Mouse (Mus musculus): Measurements from ENCODE around the gene Tmem37. TPM values are rescaled to one million over a fixed set of nuclear protein-coding genes. Genes with fewer than 3 reads are reported as not detected.

Gene Tmem37
- polyA plus RNA-seq, 1 experiment from 2014 or later: 94.7 TPM

DNA sequence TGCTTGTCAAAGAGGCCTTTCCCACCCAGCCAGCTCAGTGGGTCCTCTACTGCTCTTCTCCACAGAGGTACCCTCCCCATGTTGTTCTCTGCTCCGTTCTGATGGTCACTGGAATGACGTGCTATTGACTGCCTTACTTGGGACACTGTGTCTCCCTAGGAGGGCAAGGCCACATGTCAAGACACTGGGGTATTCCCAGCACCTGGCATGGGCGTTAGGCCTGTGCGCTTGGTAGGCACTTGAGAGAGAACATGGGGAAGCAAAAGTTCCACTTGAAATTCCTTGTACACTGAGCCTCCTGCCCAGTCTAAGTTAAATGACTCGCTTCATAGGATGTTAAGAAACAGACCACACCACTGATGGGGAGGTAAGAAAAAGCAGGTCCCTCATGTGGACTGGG lies 4.8 kb downstream of the Tmem37 start:
- ATAC-seq (ENCODE audit: low read depth): no peak
- Histone ChIP-seq H3K27ac (ENCODE audit: low read length) (no peak overlapping the region), H3K4me3 (ENCODE audit: low read depth, low read length) (no peak overlapping the region), H3K4me2 (ENCODE audit: low read depth, low read length) (no peak overlapping the region), H3K9ac (ENCODE audit: low read depth, low read length) (no peak overlapping the region), H3K9me3 (replicated peaks; ENCODE audit: control insufficient read depth, low read length) (no peaks in the 10 kb centered on the region), H3K4me1 (ENCODE audit: control insufficient read depth, low read depth, low read length) (peaks cover 5% of the 10 kb centered on the region; the same call in 1 of the 2 replicates), H3K36me3 (ENCODE audit: control insufficient read depth, insufficient read depth) (no peaks in the 10 kb centered on the region), H3K27me3 (ENCODE audit: control insufficient read depth, insufficient read depth, low read depth, low read length) (peaks cover 4% of the 10 kb centered on the region; the same call in 1 of the 2 replicates)
- WGBS (ENCODE audit: insufficient replicate concordance): 60% methylated on average over 5 of the region's 5 CpGs

DNA sequence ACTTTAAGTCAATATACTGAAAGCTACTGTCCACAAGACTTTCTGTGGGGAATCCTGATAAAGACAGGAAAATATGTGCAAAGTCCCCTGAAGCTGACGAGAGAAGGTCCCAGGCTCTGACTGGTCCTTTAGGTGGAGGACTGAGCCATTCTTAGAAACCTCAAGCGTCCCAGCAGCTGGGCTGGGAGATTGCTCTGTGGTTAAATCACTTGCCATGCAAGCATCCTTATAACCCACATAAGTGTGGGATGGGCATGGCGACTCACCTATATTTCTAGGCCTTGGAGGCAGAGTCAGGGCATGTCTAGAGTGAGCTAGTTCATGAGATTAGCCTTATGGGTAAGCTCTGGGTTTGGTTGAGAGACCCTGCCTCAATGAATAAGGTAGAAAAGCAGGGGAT lies 7.2 kb downstream of the Tmem37 start:
- Histone ChIP-seq H3K36me3 (ENCODE audit: control insufficient read depth, insufficient read depth) (no peaks in the 10 kb centered on the region), H3K9me3 (replicated peaks; ENCODE audit: control insufficient read depth, low read length) (no peaks in the 10 kb centered on the region), H3K9ac (ENCODE audit: low read depth, low read length) (peak overlapping the region; percentile 3; the same call in 1 of the 2 replicates), H3K4me1 (ENCODE audit: control insufficient read depth, low read depth, low read length) (peaks cover 4% of the 10 kb centered on the region), H3K27me3 (ENCODE audit: control insufficient read depth, insufficient read depth, low read depth, low read length) (no peaks in the 10 kb centered on the region), H3K27ac (ENCODE audit: low read length) (peak overlapping the region; percentile 69), H3K4me2 (ENCODE audit: low read depth, low read length) (no peak overlapping the region), H3K4me3 (ENCODE audit: low read depth, low read length) (no peak overlapping the region)
- no peak for ATAC-seq (ENCODE audit: low read depth)
- 36% methylated on average over 3 of the region's 3 CpGs for WGBS (ENCODE audit: insufficient replicate concordance)

DNA sequence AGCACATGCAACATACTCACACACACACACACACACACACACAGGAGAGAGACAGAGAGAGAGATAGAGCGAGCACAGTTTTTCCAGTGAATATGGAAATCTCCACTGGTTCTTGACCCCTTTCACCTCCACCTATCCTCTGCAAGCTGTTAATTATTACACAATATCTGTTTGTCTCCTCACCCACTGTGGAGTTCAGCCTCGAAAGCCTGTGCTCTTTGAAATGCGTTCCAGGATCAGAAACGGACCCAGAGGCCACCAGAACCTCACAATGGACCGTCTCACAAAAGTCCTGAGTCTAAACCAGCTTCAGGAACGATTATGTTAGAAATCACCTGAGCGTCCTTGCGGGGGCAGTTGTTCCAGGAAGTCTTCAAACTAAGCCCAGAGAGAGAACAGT lies 7.7 kb downstream of the Tmem37 start:
- Histone ChIP-seq H3K27ac (ENCODE audit: low read length) (peak overlapping the region; percentile 69), H3K4me1 (ENCODE audit: control insufficient read depth, low read depth, low read length) (peaks cover 4% of the 10 kb centered on the region), H3K36me3 (ENCODE audit: control insufficient read depth, insufficient read depth) (no peaks in the 10 kb centered on the region), H3K9ac (ENCODE audit: low read depth, low read length) (peak overlapping the region; percentile 3; the same call in 1 of the 2 replicates), H3K4me3 (ENCODE audit: low read depth, low read length) (no peak overlapping the region), H3K4me2 (ENCODE audit: low read depth, low read length) (0 out of 2 replicates have a peak overlapping the region, but pooled peaks have one; percentile 3), H3K27me3 (ENCODE audit: control insufficient read depth, insufficient read depth, low read depth, low read length) (no peaks in the 10 kb centered on the region), H3K9me3 (replicated peaks; ENCODE audit: control insufficient read depth, low read length) (no peaks in the 10 kb centered on the region)
- 50% methylated on average over 8 of the region's 8 CpGs for WGBS (ENCODE audit: insufficient replicate concordance)
- ATAC-seq (ENCODE audit: low read depth): peak; percentile 68

DNA sequence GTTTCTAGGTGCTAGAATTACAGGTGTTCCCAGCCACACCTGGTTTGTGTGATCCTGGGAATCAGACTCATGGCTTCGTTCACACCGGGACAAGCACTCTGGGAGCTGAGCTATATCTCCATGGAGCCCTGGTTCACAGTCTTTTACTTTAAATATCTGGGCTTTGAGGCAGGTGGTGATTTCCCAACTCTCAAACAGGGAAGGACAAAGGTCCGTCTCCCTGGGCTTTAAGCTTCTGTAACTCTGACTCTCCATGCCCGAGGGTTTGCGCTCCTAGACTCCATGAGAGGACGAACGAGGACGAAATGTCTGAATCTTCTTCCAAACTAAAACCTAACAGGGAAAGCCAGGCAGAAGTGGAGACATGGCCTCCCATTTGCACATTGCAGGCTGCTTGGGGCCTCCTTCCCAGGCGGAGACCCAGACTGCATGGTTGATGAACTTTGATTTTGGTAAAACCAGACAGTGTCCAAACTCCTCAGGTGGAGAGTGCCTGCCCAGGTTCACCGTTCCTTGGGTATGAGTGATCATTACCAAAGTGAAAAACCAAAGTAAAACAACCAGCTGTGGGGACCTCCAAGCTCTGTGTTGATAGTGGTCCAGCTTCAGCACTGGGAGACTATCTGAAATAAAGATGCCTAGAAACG lies 9.7 kb downstream of the Tmem37 start:
- no peak overlapping the region for H3K4me2 ChIP-seq (ENCODE audit: low read depth, low read length)
- H3K27me3 ChIP-seq (ENCODE audit: control insufficient read depth, insufficient read depth, low read depth, low read length): no peaks in the 10 kb centered on the region
- H3K4me1 ChIP-seq (ENCODE audit: control insufficient read depth, low read depth, low read length): peaks cover 4% of the 10 kb centered on the region
- no peak overlapping the region for H3K4me3 ChIP-seq (ENCODE audit: low read depth, low read length)
- WGBS (ENCODE audit: insufficient replicate concordance): 60% methylated on average over 11 of the region's 11 CpGs
- H3K9me3 ChIP-seq (replicated peaks; ENCODE audit: control insufficient read depth, low read length): no peaks in the 10 kb centered on the region
- H3K27ac ChIP-seq (ENCODE audit: low read length): peak overlapping the region; percentile 70
- peak; percentile 49 for ATAC-seq (ENCODE audit: low read depth)
- no peak overlapping the region for H3K9ac ChIP-seq (ENCODE audit: low read depth, low read length)
- H3K36me3 ChIP-seq (ENCODE audit: control insufficient read depth, insufficient read depth): no peaks in the 10 kb centered on the region

DNA sequence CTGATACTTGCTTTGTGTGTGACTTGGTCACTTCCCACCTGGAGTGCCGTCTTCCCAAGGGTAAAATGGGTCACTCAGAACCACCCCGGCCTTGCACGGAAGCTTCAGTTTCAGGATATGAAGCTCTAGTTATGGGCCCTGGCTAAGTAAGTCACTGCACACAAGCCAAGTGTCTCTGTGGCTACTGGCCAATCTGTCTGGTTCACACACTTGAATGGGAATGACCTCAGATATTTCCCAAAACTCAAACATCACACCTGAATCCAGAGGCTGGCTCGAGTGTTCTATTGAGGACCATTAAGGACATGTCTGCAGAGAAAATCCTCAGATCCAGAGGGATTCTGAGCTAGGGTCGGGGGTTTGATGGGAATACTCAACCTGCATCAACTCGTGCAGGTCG lies 11.6 kb downstream of the Tmem37 start:
- H3K4me3 ChIP-seq (ENCODE audit: low read depth, low read length): no peak overlapping the region
- ATAC-seq (ENCODE audit: low read depth): no peak
- no peaks in the 10 kb centered on the region for H3K9me3 ChIP-seq (replicated peaks; ENCODE audit: control insufficient read depth, low read length)
- no peak overlapping the region for H3K9ac ChIP-seq (ENCODE audit: low read depth, low read length)
- H3K36me3 ChIP-seq (ENCODE audit: control insufficient read depth, insufficient read depth): no peaks in the 10 kb centered on the region
- no peaks in the 10 kb centered on the region for H3K27me3 ChIP-seq (ENCODE audit: control insufficient read depth, insufficient read depth, low read depth, low read length)
- H3K27ac ChIP-seq (ENCODE audit: low read length): no peak overlapping the region
- H3K4me1 ChIP-seq (ENCODE audit: control insufficient read depth, low read depth, low read length): peaks cover 2% of the 10 kb centered on the region
- no peak overlapping the region for H3K4me2 ChIP-seq (ENCODE audit: low read depth, low read length)
- 71% methylated on average over 7 of the region's 7 CpGs for WGBS (ENCODE audit: insufficient replicate concordance)

DNA sequence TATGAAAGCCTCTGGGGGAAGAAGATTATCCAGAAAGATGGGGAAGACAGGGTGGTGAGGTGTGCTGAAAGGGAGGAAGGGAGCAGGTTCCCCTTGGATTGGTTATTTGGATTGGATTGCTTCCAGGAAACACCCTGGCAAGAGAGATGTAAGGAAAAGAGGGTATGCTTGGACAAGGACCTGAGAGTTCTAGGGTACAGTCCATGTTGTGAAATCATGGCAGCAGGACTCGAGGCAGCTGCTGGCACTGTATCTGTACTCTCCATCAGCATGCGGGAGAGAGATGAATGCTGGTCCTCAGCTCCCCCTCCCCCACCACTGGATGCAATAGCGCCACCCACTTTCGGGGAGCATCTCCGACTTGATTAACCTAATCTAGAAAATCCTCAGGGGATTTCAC lies 13.2 kb downstream of the Tmem37 start:
- 50% methylated on average over 5 of the region's 5 CpGs for WGBS (ENCODE audit: insufficient replicate concordance)
- no peaks in the 10 kb centered on the region for H3K36me3 ChIP-seq (ENCODE audit: control insufficient read depth, insufficient read depth)
- no peak overlapping the region for H3K4me3 ChIP-seq (ENCODE audit: low read depth, low read length)
- no peak overlapping the region for H3K27ac ChIP-seq (ENCODE audit: low read length)
- H3K27me3 ChIP-seq (ENCODE audit: control insufficient read depth, insufficient read depth, low read depth, low read length): no peaks in the 10 kb centered on the region
- ATAC-seq (ENCODE audit: low read depth): no peak
- H3K4me2 ChIP-seq (ENCODE audit: low read depth, low read length): no peak overlapping the region
- no peaks in the 10 kb centered on the region for H3K9me3 ChIP-seq (replicated peaks; ENCODE audit: control insufficient read depth, low read length)
- no peak overlapping the region for H3K9ac ChIP-seq (ENCODE audit: low read depth, low read length)
- H3K4me1 ChIP-seq (ENCODE audit: control insufficient read depth, low read depth, low read length): peaks cover under 1% of the 10 kb centered on the region

DNA sequence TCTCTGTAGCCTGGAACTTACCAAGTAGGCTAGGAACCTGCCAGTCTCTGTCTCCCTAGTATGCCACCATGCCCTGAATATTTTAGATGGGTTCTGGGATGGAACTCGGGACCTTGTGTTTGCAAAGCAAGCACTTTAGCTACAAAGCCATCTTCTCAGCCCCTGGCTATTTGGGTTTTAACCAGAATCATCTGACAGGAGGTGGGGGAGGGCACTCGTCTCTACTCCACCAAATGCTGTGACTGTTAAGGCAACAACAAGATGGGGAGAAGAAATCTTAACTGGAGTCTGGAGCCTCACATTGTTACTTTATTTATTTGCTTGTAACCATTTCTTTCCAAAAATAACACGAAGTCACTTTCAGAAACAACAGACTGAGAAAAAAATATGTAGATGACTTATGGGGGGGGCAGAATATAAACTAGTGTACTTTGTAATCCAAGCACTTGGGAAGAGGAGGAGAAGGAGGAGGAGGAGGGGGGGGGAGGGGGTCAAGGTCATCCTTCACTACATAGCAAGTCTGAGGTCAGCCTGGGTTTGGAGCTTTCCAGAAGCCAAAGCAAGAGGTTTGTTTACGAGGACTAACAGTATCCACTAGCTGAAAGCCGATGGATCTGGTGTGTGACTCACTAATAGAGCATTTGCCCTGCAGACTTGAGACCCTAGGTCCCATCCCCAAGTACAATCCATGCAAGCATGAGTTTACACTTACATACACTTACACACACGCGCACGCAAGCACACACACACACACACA lies 16.0 kb downstream of the Tmem37 start:
- no peaks in the 10 kb centered on the region; the same call in 1 of the 2 replicates for H3K4me1 ChIP-seq (ENCODE audit: control insufficient read depth, low read depth, low read length)
- 63% methylated on average over 8 of the region's 8 CpGs for WGBS (ENCODE audit: insufficient replicate concordance)
- H3K9me3 ChIP-seq (replicated peaks; ENCODE audit: control insufficient read depth, low read length): no peaks in the 10 kb centered on the region
- H3K4me3 ChIP-seq (ENCODE audit: low read depth, low read length): no peak overlapping the region
- ATAC-seq (ENCODE audit: low read depth): no peak
- H3K9ac ChIP-seq (ENCODE audit: low read depth, low read length): no peak overlapping the region
- no peaks in the 10 kb centered on the region for H3K36me3 ChIP-seq (ENCODE audit: control insufficient read depth, insufficient read depth)
- H3K4me2 ChIP-seq (ENCODE audit: low read depth, low read length): no peak overlapping the region
- H3K27me3 ChIP-seq (ENCODE audit: control insufficient read depth, insufficient read depth, low read depth, low read length): no peaks in the 10 kb centered on the region
- H3K27ac ChIP-seq (ENCODE audit: low read length): no peak overlapping the region

DNA sequence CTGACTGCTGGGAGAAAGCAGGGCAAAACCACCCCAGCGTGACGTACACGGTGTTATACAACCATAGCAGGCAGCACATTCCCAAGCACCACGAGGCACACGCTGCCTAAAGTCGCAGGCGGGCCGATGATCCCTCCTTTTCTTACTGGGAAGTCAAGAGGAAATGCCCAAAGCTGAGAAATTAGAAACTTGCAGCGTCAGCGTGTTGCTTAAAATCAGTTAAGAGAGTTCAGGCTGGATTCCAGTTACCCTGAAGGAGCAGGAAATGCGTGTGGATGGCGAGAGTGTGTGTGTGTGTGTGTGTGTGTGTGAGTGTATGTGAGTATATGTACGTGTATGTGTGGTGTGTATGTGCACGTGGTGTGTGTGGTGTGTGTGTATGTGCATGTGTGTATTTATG lies 16.8 kb downstream of the Tmem37 start:
- Histone ChIP-seq H3K9me3 (replicated peaks; ENCODE audit: control insufficient read depth, low read length) (no peaks in the 10 kb centered on the region), H3K4me3 (ENCODE audit: low read depth, low read length) (no peak overlapping the region), H3K36me3 (ENCODE audit: control insufficient read depth, insufficient read depth) (no peaks in the 10 kb centered on the region), H3K27me3 (ENCODE audit: control insufficient read depth, insufficient read depth, low read depth, low read length) (no peaks in the 10 kb centered on the region), H3K4me1 (ENCODE audit: control insufficient read depth, low read depth, low read length) (no peaks in the 10 kb centered on the region; the same call in 1 of the 2 replicates), H3K4me2 (ENCODE audit: low read depth, low read length) (no peak overlapping the region), H3K27ac (ENCODE audit: low read length) (no peak overlapping the region), H3K9ac (ENCODE audit: low read depth, low read length) (no peak overlapping the region)
- WGBS (ENCODE audit: insufficient replicate concordance): 39% methylated on average over 14 of the region's 14 CpGs
- ATAC-seq (ENCODE audit: low read depth): no peak

DNA sequence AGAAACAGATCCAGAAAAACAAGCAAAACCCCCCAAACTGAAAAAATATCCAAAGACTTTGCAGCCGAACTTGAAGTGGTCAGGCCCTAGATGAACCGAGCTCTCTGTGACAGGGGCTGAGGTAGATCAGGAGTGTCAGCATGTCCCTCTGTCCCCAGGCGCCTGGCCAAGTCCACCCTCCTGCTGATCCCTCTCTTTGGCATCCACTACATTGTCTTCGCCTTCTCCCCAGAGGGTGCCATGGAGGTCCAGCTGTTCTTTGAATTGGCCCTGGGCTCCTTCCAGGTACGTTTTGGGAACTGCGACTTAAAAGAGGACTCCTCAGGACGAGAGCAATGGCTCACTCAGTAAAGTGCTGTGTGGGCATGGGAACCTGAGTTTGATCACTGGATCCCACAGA lies 17.6 kb downstream of the Tmem37 start:
- Histone ChIP-seq H3K9me3 (replicated peaks; ENCODE audit: control insufficient read depth, low read length) (no peaks in the 10 kb centered on the region), H3K9ac (ENCODE audit: low read depth, low read length) (no peak overlapping the region), H3K4me1 (ENCODE audit: control insufficient read depth, low read depth, low read length) (no peaks in the 10 kb centered on the region; the same call in 1 of the 2 replicates), H3K36me3 (ENCODE audit: control insufficient read depth, insufficient read depth) (no peaks in the 10 kb centered on the region), H3K4me3 (ENCODE audit: low read depth, low read length) (no peak overlapping the region), H3K4me2 (ENCODE audit: low read depth, low read length) (no peak overlapping the region), H3K27me3 (ENCODE audit: control insufficient read depth, insufficient read depth, low read depth, low read length) (no peaks in the 10 kb centered on the region), H3K27ac (ENCODE audit: low read length) (no peak overlapping the region)
- no peak for ATAC-seq (ENCODE audit: low read depth)
- whole genome bisulfite sequencing (ENCODE audit: insufficient replicate concordance): 53% methylated on average over 7 of the region's 7 CpGs
